Mouse (Mus musculus) CH12.LX (cell line): ENCODE measurements around the gene Nfx1.

Experiments used
- CTCF ChIP-seq, 2 experiments: IDR thresholded peaks in 1 of 2; conservative IDR thresholded peaks in 1 of 2; 2 replicates each; pipeline ENCODE4 v1.5.1; 2011 to 2012; ENCODE audit warnings: low read depth in 2 of 2, low read length in 2 of 2, improper control_type of control experiment in 1 of 2, inconsistent platforms in 1 of 2, mild to moderate bottlenecking in 1 of 2, moderate library complexity in 1 of 2
- MEF2A ChIP-seq: IDR thresholded peaks from 2 replicates; pipeline ENCODE4 v1.6.1; 2014; ENCODE audit warnings: low read depth, mild to moderate bottlenecking, inconsistent platforms, low read length, improper control_type of control experiment, borderline replicate concordance
- USF1 ChIP-seq: IDR thresholded peaks from 2 replicates; pipeline ENCODE4 v1.6.1; 2014; ENCODE audit warnings: low read depth, mild to moderate bottlenecking, inconsistent platforms, low read length, improper control_type of control experiment

GRCm38 (mm10) chr4:40947565-40948159 is 23.0 kb upstream of the Nfx1 start:
- TF ChIP-seq USF1 (no peak), CTCF (conservative IDR thresholded peaks at IDR 0.05 in 1 of 2, IDR thresholded peaks at IDR 0.05 in 1 of 2; ENCODE audit: low read depth in 2 of 2, low read length in 2 of 2) (no peak), MEF2A (no peak)
